Mouse (Mus musculus) bone marrow macrophage, adult 2 months (primary cell): ENCODE results near the gene Mrpl43.

Experiments used
- CTCF ChIP-seq: IDR thresholded peaks from 2 replicates; pipeline ENCODE4 v1.5.1; 2012; ENCODE audit warnings: low read depth, mild to moderate bottlenecking, low read length, moderate library complexity
- POLR2A ChIP-seq: IDR thresholded peaks from 2 replicates; pipeline ENCODE4 v1.6.1; 2012; ENCODE audit warnings: mild to moderate bottlenecking, low read depth, low read length, borderline replicate concordance

- TF ChIP-seq CTCF: no peak
- TF ChIP-seq POLR2A: no peak
Observed at GRCm38 (mm10) chr19:45021362-45021761, 15.1 kb upstream of the Mrpl43 start.
